Mouse (Mus musculus): ENCODE data around the gene Cox18. TPM values are rescaled to one million over a fixed set of nuclear protein-coding genes. Genes with fewer than 3 reads are reported as not detected.
"Not testable (repeated sequence)": the region's sequence is repeated elsewhere in the genome, so short reads cannot be mapped to it uniquely, and the experiment has no call there.

Gene Cox18
- polyA plus RNA-seq (2015; fragmentation: Nextera tagmentation; extraction: Ambion mirVana), result 41.7 and 45.9 TPM in 2 replicates

GRCm38 (mm10) chr5:90223534-90224381 lies at the start of gene Cox18:
Cox18 (minus strand) TSS chr5:90224001.
- H3K27ac ChIP-seq (ENCODE audit: low read depth, low read length), result peak within 1 kb of the TSS; percentile 93
- WGBS, result under 1% methylated on average over 45 of the region's 62 CpGs
- peak; percentile 98 for ATAC-seq
- H3K27me3 ChIP-seq (replicated peaks; ENCODE audit: control insufficient read depth, insufficient read depth, low read length), result no peaks in the 10 kb centered on the region
- no peaks in the 10 kb centered on the region for H3K9me3 ChIP-seq (ENCODE audit: control insufficient read depth, low read length)
- peaks cover 10% of the 10 kb centered on the region for H3K4me1 ChIP-seq (ENCODE audit: control insufficient read depth, insufficient read depth, low read depth, low read length)
- peak within 1 kb of the TSS; percentile 96 for H3K4me3 ChIP-seq (ENCODE audit: low read length)
- peak within 1 kb of the TSS; percentile 97 for H3K9ac ChIP-seq (ENCODE audit: low read depth, low read length)
- H3K36me3 ChIP-seq (ENCODE audit: control insufficient read depth, insufficient read depth, low read length), result peaks cover 19% of the 10 kb centered on the region
- peak within 1 kb of the TSS; percentile 72 for H3K4me2 ChIP-seq (ENCODE audit: low read length)

DNA sequence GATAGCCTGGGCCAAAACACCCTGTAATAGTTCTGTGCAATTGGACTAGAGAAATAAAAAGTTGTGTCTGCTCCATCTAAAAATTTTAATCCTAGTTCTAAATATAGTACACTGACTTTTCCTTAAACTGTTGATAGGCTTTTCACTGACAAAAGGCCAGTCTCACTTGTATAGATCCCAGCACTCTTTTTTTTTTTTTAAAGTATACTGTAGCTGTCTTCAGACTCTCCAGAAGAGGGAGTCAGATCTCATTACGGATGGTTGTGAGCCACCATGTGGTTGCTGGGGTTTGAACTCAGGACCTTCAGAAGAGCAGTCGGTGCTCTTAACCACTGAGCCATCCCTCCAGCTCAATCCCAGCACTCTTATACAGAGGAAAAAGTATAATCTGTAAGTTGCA lies 38.4 kb upstream of the Cox18 start:
- not testable (repeated sequence) for H3K9me3 ChIP-seq (ENCODE audit: control insufficient read depth, low read length); H3K4me2 ChIP-seq (ENCODE audit: low read length); H3K27ac ChIP-seq (ENCODE audit: low read depth, low read length); H3K4me1 ChIP-seq (ENCODE audit: control insufficient read depth, insufficient read depth, low read depth, low read length); H3K27me3 ChIP-seq (replicated peaks; ENCODE audit: control insufficient read depth, insufficient read depth, low read length); ATAC-seq; H3K4me3 ChIP-seq (ENCODE audit: low read length); H3K9ac ChIP-seq (ENCODE audit: low read depth, low read length)
- H3K36me3 ChIP-seq (ENCODE audit: control insufficient read depth, insufficient read depth, low read length), result peaks cover 30% of the 10 kb centered on the region
- 78% methylated on average over 2 of the region's 2 CpGs for WGBS

GRCm38 (mm10) chr5:90257023-90257422 lies 33.2 kb upstream of the Cox18 start:
- Histone ChIP-seq H3K36me3 (ENCODE audit: control insufficient read depth, insufficient read depth, low read length) (peaks cover 38% of the 10 kb centered on the region), H3K4me2 (ENCODE audit: low read length) (no peak overlapping the region), H3K9ac (ENCODE audit: low read depth, low read length) (no peak overlapping the region), H3K9me3 (ENCODE audit: control insufficient read depth, low read length) (no peaks in the 10 kb centered on the region), H3K4me1 (ENCODE audit: control insufficient read depth, insufficient read depth, low read depth, low read length) (no peaks in the 10 kb centered on the region), H3K4me3 (ENCODE audit: low read length) (no peak overlapping the region), H3K27me3 (replicated peaks; ENCODE audit: control insufficient read depth, insufficient read depth, low read length) (no peaks in the 10 kb centered on the region), H3K27ac (ENCODE audit: low read depth, low read length) (no peak overlapping the region)
- ATAC-seq, result no peak
- WGBS, result over 99% methylated on average over 3 of the region's 3 CpGs

GRCm38 (mm10) chr5:90247503-90247902 lies 23.7 kb upstream of the Cox18 start:
- H3K4me3 ChIP-seq (ENCODE audit: low read length), result no peak overlapping the region
- no peaks in the 10 kb centered on the region for H3K27me3 ChIP-seq (replicated peaks; ENCODE audit: control insufficient read depth, insufficient read depth, low read length)
- H3K27ac ChIP-seq (ENCODE audit: low read depth, low read length), result no peak overlapping the region
- no peak for ATAC-seq
- H3K9ac ChIP-seq (ENCODE audit: low read depth, low read length), result no peak overlapping the region
- no peaks in the 10 kb centered on the region for H3K4me1 ChIP-seq (ENCODE audit: control insufficient read depth, insufficient read depth, low read depth, low read length)
- no peak overlapping the region for H3K4me2 ChIP-seq (ENCODE audit: low read length)
- H3K9me3 ChIP-seq (ENCODE audit: control insufficient read depth, low read length), result no peaks in the 10 kb centered on the region
- peaks cover 45% of the 10 kb centered on the region for H3K36me3 ChIP-seq (ENCODE audit: control insufficient read depth, insufficient read depth, low read length)

- H3K9ac ChIP-seq (ENCODE audit: low read depth, low read length), result no peak overlapping the region
- no peak overlapping the region for H3K27ac ChIP-seq (ENCODE audit: low read depth, low read length)
- H3K4me2 ChIP-seq (ENCODE audit: low read length), result no peak overlapping the region
- H3K4me3 ChIP-seq (ENCODE audit: low read length), result no peak overlapping the region
- H3K36me3 ChIP-seq (ENCODE audit: control insufficient read depth, insufficient read depth, low read length), result peaks cover 43% of the 10 kb centered on the region
- 98% methylated on average over 2 of the region's 2 CpGs for WGBS
- H3K9me3 ChIP-seq (ENCODE audit: control insufficient read depth, low read length), result no peaks in the 10 kb centered on the region
- no peaks in the 10 kb centered on the region for H3K4me1 ChIP-seq (ENCODE audit: control insufficient read depth, insufficient read depth, low read depth, low read length)
- ATAC-seq, result no peak
- no peaks in the 10 kb centered on the region for H3K27me3 ChIP-seq (replicated peaks; ENCODE audit: control insufficient read depth, insufficient read depth, low read length)
Observed at GRCm38 (mm10) chr5:90246987-90247386, 23.2 kb upstream of the Cox18 start.

DNA sequence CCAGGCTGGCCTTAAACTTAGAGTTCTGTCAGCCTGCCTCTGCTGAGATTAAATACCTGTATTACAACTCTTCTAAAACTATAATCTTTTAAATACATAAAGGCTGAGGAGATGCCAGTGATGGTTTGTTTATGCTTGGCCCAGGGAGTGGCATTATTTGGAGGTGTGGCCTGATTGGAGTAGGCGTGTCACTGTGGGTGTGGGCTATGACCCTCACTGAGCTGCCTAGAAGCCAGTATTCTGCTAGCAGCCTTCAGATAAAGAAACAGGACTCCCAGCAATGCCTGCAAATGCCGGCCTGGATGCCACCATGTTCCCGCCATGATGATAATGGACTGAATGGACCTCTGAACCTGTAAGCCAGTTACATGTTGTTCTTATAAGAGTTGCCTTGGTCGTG lies 22.8 kb upstream of the Cox18 start:
- no peaks in the 10 kb centered on the region for H3K9me3 ChIP-seq (ENCODE audit: control insufficient read depth, low read length)
- no peaks in the 10 kb centered on the region for H3K27me3 ChIP-seq (replicated peaks; ENCODE audit: control insufficient read depth, insufficient read depth, low read length)
- H3K4me1 ChIP-seq (ENCODE audit: control insufficient read depth, insufficient read depth, low read depth, low read length), result no peaks in the 10 kb centered on the region
- H3K36me3 ChIP-seq (ENCODE audit: control insufficient read depth, insufficient read depth, low read length), result peaks cover 41% of the 10 kb centered on the region
- ATAC-seq, result no peak
- WGBS, result 92% methylated on average over 4 of the region's 4 CpGs
- no peak overlapping the region for H3K9ac ChIP-seq (ENCODE audit: low read depth, low read length)
- H3K4me2 ChIP-seq (ENCODE audit: low read length), result no peak overlapping the region
- no peak overlapping the region for H3K4me3 ChIP-seq (ENCODE audit: low read length)
- H3K27ac ChIP-seq (ENCODE audit: low read depth, low read length), result no peak overlapping the region

GRCm38 (mm10) chr5:90245416-90245815 lies 21.6 kb upstream of the Cox18 start:
- 68% methylated on average over 4 of the region's 4 CpGs for WGBS
- no peaks in the 10 kb centered on the region for H3K4me1 ChIP-seq (ENCODE audit: control insufficient read depth, insufficient read depth, low read depth, low read length)

GRCm38 (mm10) chr5:90235217-90235616 lies 11.4 kb upstream of the Cox18 start:
- peaks cover 24% of the 10 kb centered on the region for H3K36me3 ChIP-seq (ENCODE audit: control insufficient read depth, insufficient read depth, low read length)
- H3K27me3 ChIP-seq (replicated peaks; ENCODE audit: control insufficient read depth, insufficient read depth, low read length), result no peaks in the 10 kb centered on the region
- H3K4me2 ChIP-seq (ENCODE audit: low read length), result no peak overlapping the region
- no peak overlapping the region for H3K4me3 ChIP-seq (ENCODE audit: low read length)
- H3K4me1 ChIP-seq (ENCODE audit: control insufficient read depth, insufficient read depth, low read depth, low read length), result no peaks in the 10 kb centered on the region
- no peak overlapping the region for H3K9ac ChIP-seq (ENCODE audit: low read depth, low read length)
- ATAC-seq, result no peak
- 97% methylated on average over 8 of the region's 8 CpGs for WGBS
- H3K9me3 ChIP-seq (ENCODE audit: control insufficient read depth, low read length), result no peaks in the 10 kb centered on the region
- no peak overlapping the region for H3K27ac ChIP-seq (ENCODE audit: low read depth, low read length)

More at GRCm38 (mm10) chr5:90245416-90245815, 21.6 kb upstream of the Cox18 start:
- Histone ChIP-seq H3K27me3 (replicated peaks; ENCODE audit: control insufficient read depth, insufficient read depth, low read length) (no peaks in the 10 kb centered on the region), H3K9me3 (ENCODE audit: control insufficient read depth, low read length) (no peaks in the 10 kb centered on the region), H3K9ac (ENCODE audit: low read depth, low read length) (no peak overlapping the region), H3K4me3 (ENCODE audit: low read length) (no peak overlapping the region), H3K4me2 (ENCODE audit: low read length) (no peak overlapping the region), H3K27ac (ENCODE audit: low read depth, low read length) (no peak overlapping the region), H3K36me3 (ENCODE audit: control insufficient read depth, insufficient read depth, low read length) (peaks cover 41% of the 10 kb centered on the region)
- no peak for ATAC-seq

DNA sequence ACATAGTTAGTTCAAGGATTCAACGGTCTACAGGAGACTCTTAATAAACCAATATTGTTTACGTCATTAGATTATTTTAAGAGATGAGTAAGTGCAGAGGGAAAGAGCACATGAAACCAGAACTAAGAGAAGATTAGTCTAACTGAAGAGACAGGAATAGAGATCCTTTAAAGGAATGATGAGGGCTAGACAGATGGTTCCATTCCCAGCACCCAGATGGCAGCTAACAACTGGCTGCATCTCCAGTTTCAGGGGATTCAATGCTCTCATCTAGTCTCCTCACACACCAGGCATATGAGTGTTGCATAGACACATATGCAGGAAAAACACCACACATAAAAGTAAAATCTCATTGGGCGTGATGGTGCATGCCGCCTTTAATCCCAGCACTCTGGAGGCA lies 9.5 kb upstream of the Cox18 start:
- no peak overlapping the region for H3K4me3 ChIP-seq (ENCODE audit: low read length)
- no peaks in the 10 kb centered on the region for H3K4me1 ChIP-seq (ENCODE audit: control insufficient read depth, insufficient read depth, low read depth, low read length)
- 93% methylated on average over 4 of the region's 4 CpGs for WGBS
- H3K9ac ChIP-seq (ENCODE audit: low read depth, low read length), result no peak overlapping the region
- no peak overlapping the region for H3K27ac ChIP-seq (ENCODE audit: low read depth, low read length)
- no peak overlapping the region for H3K4me2 ChIP-seq (ENCODE audit: low read length)
- no peak for ATAC-seq
- H3K27me3 ChIP-seq (replicated peaks; ENCODE audit: control insufficient read depth, insufficient read depth, low read length), result no peaks in the 10 kb centered on the region
- peaks cover 34% of the 10 kb centered on the region for H3K36me3 ChIP-seq (ENCODE audit: control insufficient read depth, insufficient read depth, low read length)
- H3K9me3 ChIP-seq (ENCODE audit: control insufficient read depth, low read length), result no peaks in the 10 kb centered on the region

Measured in hindbrain, embryonic 16.5 days (tissue).